Mouse (Mus musculus) myocyte (in vitro differentiated cells): ENCODE measurements around the gene Itga4. TPM values are rescaled to one million over a fixed set of nuclear protein-coding genes. Genes with fewer than 3 reads are reported as not detected.

Experiments
- H3K27me3 ChIP-seq: one replicate; pipeline ENCODE4 v1.6.1; 2011; ENCODE audit not compliant: control insufficient read depth, insufficient read depth, insufficient read length
- H3K36me3 ChIP-seq: one replicate; pipeline ENCODE4 v1.6.1; 2011; ENCODE audit not compliant: control insufficient read depth, insufficient read depth
- H3K4me2 ChIP-seq: one replicate; pipeline ENCODE4 v1.6.1; 2011; ENCODE audit warnings: low read depth, control low read depth
- H3K4me3 ChIP-seq: one replicate; pipeline ENCODE4 v1.5.1; 2011; ENCODE audit warnings: mild to moderate bottlenecking, control low read depth, moderate library complexity
- H3K79me2 ChIP-seq: one replicate; pipeline ENCODE4 v1.6.1; 2011; ENCODE audit not compliant: control insufficient read depth, insufficient read depth
- H3ac ChIP-seq: one replicate; pipeline ENCODE4 v1.6.1; 2011; ENCODE audit not compliant: control insufficient read depth, insufficient read length
- CEBPB ChIP-seq: IDR thresholded peaks from 2 replicates; pipeline ENCODE4 v1.6.1; 2011; ENCODE audit warnings: mild to moderate bottlenecking, moderate library complexity; ENCODE audit not compliant: poor library complexity, insufficient read depth, severe bottlenecking
- E2F4 ChIP-seq: IDR thresholded peaks from one replicate; pipeline ENCODE4 v1.6.1; 2011; ENCODE audit warnings: mild to moderate bottlenecking, control low read depth, moderate library complexity; ENCODE audit not compliant: insufficient read depth
- MAX ChIP-seq: IDR thresholded peaks from one replicate; pipeline ENCODE4 v1.6.1; 2011; ENCODE audit warnings: low read depth, mild to moderate bottlenecking, control low read depth
- MYOD1 ChIP-seq, 3 experiments: IDR thresholded peaks; one replicate each; pipeline ENCODE4 v1.6.1; 2011; ENCODE audit warnings: control low read depth in 2 of 3, low read depth in 2 of 3, mild to moderate bottlenecking in 2 of 3, moderate library complexity in 1 of 3; ENCODE audit not compliant: insufficient read length in 2 of 3, control insufficient read depth in 1 of 3
- MYOG ChIP-seq, 3 experiments: IDR thresholded peaks; one replicate each; pipeline ENCODE4 v1.6.1; 2011; ENCODE audit warnings: control low read depth in 2 of 3, low read depth in 2 of 3, mild to moderate bottlenecking in 2 of 3; ENCODE audit not compliant: insufficient read length in 2 of 3, control insufficient read depth in 1 of 3, insufficient read depth in 1 of 3
- POLR2A ChIP-seq: IDR thresholded peaks from one replicate; pipeline ENCODE4 v1.6.1; 2011; ENCODE audit warnings: low read depth, mild to moderate bottlenecking, control low read depth, moderate library complexity; ENCODE audit not compliant: insufficient read length
- POLR2AphosphoS2 ChIP-seq: IDR thresholded peaks from one replicate; pipeline ENCODE4 v1.6.1; 2011; ENCODE audit warnings: low read depth, control low read depth; ENCODE audit not compliant: insufficient read length
- REST ChIP-seq: IDR thresholded peaks from one replicate; pipeline ENCODE4 v1.6.1; 2011; ENCODE audit warnings: mild to moderate bottlenecking, control low read depth, moderate library complexity; ENCODE audit not compliant: insufficient read depth, insufficient read length
- SRF ChIP-seq: IDR thresholded peaks from one replicate; pipeline ENCODE4 v1.6.1; 2011; ENCODE audit warnings: low read depth; ENCODE audit not compliant: control insufficient read depth, insufficient read length
- TCF12 ChIP-seq: IDR thresholded peaks from one replicate; pipeline ENCODE4 v1.6.1; 2011; ENCODE audit warnings: mild to moderate bottlenecking, control low read depth; ENCODE audit not compliant: poor library complexity, insufficient read depth, severe bottlenecking
- TCF3 ChIP-seq: IDR thresholded peaks from one replicate; pipeline ENCODE4 v1.6.1; 2011; ENCODE audit warnings: low read depth, control low read depth; ENCODE audit not compliant: insufficient read length
- USF1 ChIP-seq: IDR thresholded peaks from one replicate; pipeline ENCODE4 v1.6.1; 2011; ENCODE audit warnings: low read depth, mild to moderate bottlenecking, control low read depth, moderate library complexity
- polyA plus RNA-seq: library from polyadenylated mRNA; unstranded; fragments of >200 nt; fragmentation: generic; extraction: Trizol; gene quantifications from one replicate; pipeline ENCODE4 v1.2.1, GENCODE M21; 2012; ENCODE audit warnings: missing spikeins

Itga4 gene
- polyA plus RNA-seq, 1 experiment = 2.5 TPM

DNA sequence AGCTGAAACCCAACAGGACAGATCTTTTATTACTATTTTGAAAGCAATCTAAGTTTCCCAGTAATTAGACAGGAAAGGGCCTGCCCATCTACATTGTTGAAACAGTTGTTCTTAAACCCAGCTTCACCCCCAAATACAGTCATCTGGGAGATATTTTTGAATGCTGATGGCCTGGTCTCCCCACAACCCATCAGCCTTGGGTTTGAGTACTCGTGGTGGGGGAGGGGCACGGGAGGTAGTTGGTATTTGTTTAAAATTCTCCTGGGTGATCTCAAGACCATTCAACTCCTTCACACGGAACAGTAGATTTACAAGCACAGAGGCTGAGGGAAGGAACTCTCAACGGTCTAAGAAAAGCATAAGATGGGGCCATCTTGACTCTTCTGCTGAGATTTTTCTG is 13.6 kb downstream of the Itga4 start:
- H3K4me2 ChIP-seq = no peak overlapping the region
- TF ChIP-seq MAX (no peak), USF1 (no peak), POLR2AphosphoS2 (no peak), SRF (no peak), MYOG (IDR thresholded peaks at IDR 0.05; ENCODE audit: control insufficient read depth in 1 of 3, insufficient read depth in 1 of 3, insufficient read length in 2 of 3, low read depth in 2 of 3) (no peak), TCF3 (no peak), POLR2A (no peak), CEBPB (no peak), TCF12 (no peak), MYOD1 (IDR thresholded peaks at IDR 0.05; ENCODE audit: control insufficient read depth in 1 of 3, insufficient read length in 2 of 3, low read depth in 2 of 3) (no peak)
- H3K4me3 ChIP-seq = no peak overlapping the region
- H3K27me3 ChIP-seq = no peaks in the 10 kb centered on the region
- H3K79me2 ChIP-seq = no peaks in the 10 kb centered on the region
- no peaks in the 10 kb centered on the region for H3K36me3 ChIP-seq
- H3ac ChIP-seq = no peak overlapping the region

DNA sequence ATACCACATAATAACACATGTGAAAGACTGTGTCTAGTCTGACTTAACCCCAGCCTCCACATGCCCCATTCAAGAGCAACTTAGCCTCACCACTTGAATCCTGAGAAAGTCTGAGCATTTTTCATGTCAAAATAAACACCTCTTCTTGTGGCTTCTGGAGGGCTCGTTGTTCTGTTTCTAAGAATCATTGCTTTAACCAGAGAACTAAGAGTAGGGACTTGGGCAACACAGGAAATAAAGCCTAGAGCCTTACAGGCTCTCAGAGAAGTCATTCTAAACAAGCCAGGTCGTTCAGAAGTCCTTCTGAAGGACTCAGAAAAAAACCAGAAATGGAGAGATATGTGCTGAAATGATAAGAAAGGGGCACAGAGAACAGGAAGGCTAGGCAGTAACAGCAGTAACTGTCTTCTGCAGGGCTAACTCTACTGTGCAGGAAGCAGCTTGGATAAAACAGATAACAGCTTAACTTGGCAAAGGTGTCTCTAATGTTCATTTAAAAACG is 14.9 kb downstream of the Itga4 start:
- Histone ChIP-seq H3K36me3 (no peaks in the 10 kb centered on the region), H3K79me2 (no peaks in the 10 kb centered on the region), H3K4me3 (no peak overlapping the region), H3K27me3 (no peaks in the 10 kb centered on the region), H3ac (no peak overlapping the region), H3K4me2 (no peak overlapping the region)
- TF ChIP-seq SRF (no peak), TCF12 (no peak), MYOG (IDR thresholded peaks at IDR 0.05; ENCODE audit: control insufficient read depth in 1 of 3, insufficient read depth in 1 of 3, insufficient read length in 2 of 3, low read depth in 2 of 3) (no peak), E2F4 (no peak), REST (no peak)

DNA sequence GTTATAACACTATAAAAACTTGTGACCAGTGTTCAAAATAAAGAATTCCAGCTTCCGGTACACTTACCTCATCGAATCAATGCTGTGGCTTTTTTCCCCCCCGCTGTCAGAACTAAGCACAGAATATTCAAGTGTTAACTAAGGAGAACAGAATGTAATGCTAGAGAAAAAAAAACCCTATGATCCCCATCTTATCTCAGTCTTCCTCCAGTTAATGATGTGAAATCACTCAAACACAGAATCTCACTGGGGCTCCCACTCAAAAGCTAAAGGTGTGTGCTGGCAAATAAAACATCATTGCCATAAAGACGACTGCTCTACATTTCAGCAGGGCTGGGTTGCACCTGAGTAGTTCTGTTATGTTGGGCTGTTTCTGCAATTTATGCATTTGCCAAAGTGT is 16.6 kb downstream of the Itga4 start:
- no peak for TF ChIP-seq SRF
- no peak for TF ChIP-seq TCF3
- no peak for TF ChIP-seq MYOG (IDR thresholded peaks at IDR 0.05; ENCODE audit: control insufficient read depth in 1 of 3, insufficient read depth in 1 of 3, insufficient read length in 2 of 3, low read depth in 2 of 3)
- Histone ChIP-seq H3K79me2 (no peaks in the 10 kb centered on the region), H3K36me3 (no peaks in the 10 kb centered on the region), H3K27me3 (no peaks in the 10 kb centered on the region), H3ac (no peak overlapping the region), H3K4me3 (no peak overlapping the region), H3K4me2 (no peak overlapping the region)

- H3K36me3 ChIP-seq = peaks cover 5% of the 10 kb centered on the region
- no peaks in the 10 kb centered on the region for H3K79me2 ChIP-seq
- no peak overlapping the region for H3K4me3 ChIP-seq
- no peak overlapping the region for H3ac ChIP-seq
- no peaks in the 10 kb centered on the region for H3K27me3 ChIP-seq
- no peak overlapping the region for H3K4me2 ChIP-seq
- TF ChIP-seq MYOD1 (IDR thresholded peaks at IDR 0.05; ENCODE audit: control insufficient read depth in 1 of 3, insufficient read length in 2 of 3, low read depth in 2 of 3) (no peak), TCF3 (no peak), E2F4 (no peak), POLR2A (no peak), MYOG (IDR thresholded peaks at IDR 0.05; ENCODE audit: control insufficient read depth in 1 of 3, insufficient read depth in 1 of 3, insufficient read length in 2 of 3, low read depth in 2 of 3) (no peak), SRF (no peak), TCF12 (no peak), MAX (no peak), USF1 (no peak), CEBPB (no peak), POLR2AphosphoS2 (no peak), REST (no peak)
These were observed 23.4 kb downstream of the Itga4 start for GRCm38 (mm10) chr2:79278581-79278980.

- no peak overlapping the region for H3K4me3 ChIP-seq
- peaks cover 8% of the 10 kb centered on the region for H3K36me3 ChIP-seq
- H3K4me2 ChIP-seq = no peak overlapping the region
- H3K79me2 ChIP-seq = no peaks in the 10 kb centered on the region
- H3K27me3 ChIP-seq = no peaks in the 10 kb centered on the region
- H3ac ChIP-seq = no peak overlapping the region
- no peak for TF ChIP-seq USF1
- no peak for TF ChIP-seq POLR2AphosphoS2
- no peak for TF ChIP-seq CEBPB
- no peak for TF ChIP-seq TCF12
- TF ChIP-seq E2F4 = no peak
- TF ChIP-seq MYOD1 (IDR thresholded peaks at IDR 0.05; ENCODE audit: control insufficient read depth in 1 of 3, insufficient read length in 2 of 3, low read depth in 2 of 3) = no peak
- TF ChIP-seq POLR2A = no peak
- no peak for TF ChIP-seq SRF
- TF ChIP-seq REST = no peak
These were observed 29.0 kb downstream of the Itga4 start for GRCm38 (mm10) chr2:79284206-79284605.
